Mouse (Mus musculus): ENCODE data around the gene Dnttip2. TPM values are rescaled to one million over a fixed set of nuclear protein-coding genes. Genes with fewer than 3 reads are reported as not detected.
"Not testable (repeated sequence)": the region's sequence is repeated elsewhere in the genome, so short reads cannot be mapped to it uniquely, and the experiment has no call there.

Gene Dnttip2
- polyA plus RNA-seq, 1 experiment from 2014 or later, result 93.6 TPM

DNA sequence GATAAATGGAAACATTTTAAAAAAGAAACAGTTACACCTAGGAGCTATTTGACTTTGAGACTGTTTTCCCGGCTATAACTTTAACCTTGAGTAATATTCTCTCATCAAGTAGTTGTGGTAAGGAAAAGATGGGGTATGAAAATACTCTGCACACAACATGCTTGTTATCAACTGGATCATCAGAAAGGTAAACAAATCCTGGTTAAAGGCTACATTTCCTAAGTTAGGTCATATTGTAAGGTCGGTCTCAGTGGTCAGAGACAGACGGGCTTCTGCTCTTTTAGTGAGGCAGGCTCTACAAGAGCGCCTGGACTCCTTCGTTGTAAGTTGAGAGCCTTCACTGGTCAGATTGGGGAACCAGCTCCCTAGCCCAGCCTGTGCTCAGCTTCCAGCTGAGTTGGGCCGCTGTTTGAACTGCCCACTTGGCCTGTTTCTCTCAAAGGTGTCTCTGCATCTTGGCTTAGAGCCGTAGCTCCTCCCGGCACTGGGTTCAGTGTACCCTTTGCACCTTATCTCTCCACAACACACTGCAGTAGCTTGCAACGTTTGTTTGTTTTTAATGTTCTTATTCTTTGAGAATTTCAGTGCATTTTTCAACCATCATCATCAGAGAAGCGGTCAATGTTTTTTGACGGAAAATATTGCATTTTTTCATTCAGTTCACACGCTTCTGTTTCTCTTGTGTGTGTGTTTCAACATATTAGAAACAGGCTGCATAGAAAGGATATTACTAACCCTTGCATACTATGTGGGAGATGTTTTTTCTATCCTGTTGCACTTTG is 27.0 kb upstream of the Dnttip2 start:
- TF ChIP-seq CTCF (IDR thresholded peaks at IDR 0.05), result no peak
- DNase-seq (ENCODE audit: low read depth, low spot score), result peak; percentile 4
- ChIA-PET CTCF (interaction anchor here (0.7 to 5.7 kb wide), 9 partner anchors 9 to 110 kb away, joined by 3 to 62 read pairs (median 10); no protein-coding TSS in a partner anchor), POLR2A (interaction anchor here (1.0 to 3.5 kb wide), 6 partner anchors 8 to 52 kb away, joined by 3 to 27 read pairs (median 6); no protein-coding TSS in a partner anchor)
- no peaks in the 10 kb centered on the region for H3K27me3 ChIP-seq
- ATAC-seq, result no peak
- in situ Hi-C loops (cut with MboI; ENCODE audit: low pct_unique_long_range_greater_than_20kb), result loop anchor here (5.0 kb wide), 2 partner anchors 45 to 360 kb away; no protein-coding TSS in a partner anchor

DNA sequence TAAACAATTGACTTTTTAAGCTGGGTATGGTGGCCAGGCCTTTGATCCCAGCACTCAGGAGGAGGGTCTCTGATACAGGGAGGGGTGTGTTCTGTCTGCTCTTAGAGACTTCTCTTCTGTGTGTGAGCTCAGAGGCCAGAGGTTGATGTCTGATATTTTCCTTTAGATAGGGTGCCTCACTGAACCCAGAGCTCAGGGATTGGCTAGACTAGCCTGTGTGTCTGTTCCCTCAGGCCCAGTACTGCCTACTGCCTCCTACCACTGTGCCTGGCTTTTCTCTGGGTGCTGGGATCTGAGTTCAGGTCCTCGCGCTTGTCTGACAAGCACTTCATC is 26.5 kb upstream of the Dnttip2 start:
- CTCF ChIA-PET, result interaction anchor here (0.7 to 5.7 kb wide), 8 partner anchors 8 to 110 kb away, joined by 3 to 62 read pairs (median 9); no protein-coding TSS in a partner anchor
- no peak for TF ChIP-seq CTCF (IDR thresholded peaks at IDR 0.05)
- POLR2A ChIA-PET, result interaction anchor here (1.4 to 3.5 kb wide), 3 partner anchors 41 to 51 kb away, joined by 5 to 27 read pairs (median 9); no protein-coding TSS in a partner anchor
- in situ Hi-C loops (cut with MboI; ENCODE audit: low pct_unique_long_range_greater_than_20kb), result loop anchor here (5.0 kb wide), 2 partner anchors 45 to 360 kb away; no protein-coding TSS in a partner anchor
- H3K27me3 ChIP-seq, result no peaks in the 10 kb centered on the region
- DNase-seq (ENCODE audit: low read depth, low spot score), result no peak
- no peak for ATAC-seq

DNA sequence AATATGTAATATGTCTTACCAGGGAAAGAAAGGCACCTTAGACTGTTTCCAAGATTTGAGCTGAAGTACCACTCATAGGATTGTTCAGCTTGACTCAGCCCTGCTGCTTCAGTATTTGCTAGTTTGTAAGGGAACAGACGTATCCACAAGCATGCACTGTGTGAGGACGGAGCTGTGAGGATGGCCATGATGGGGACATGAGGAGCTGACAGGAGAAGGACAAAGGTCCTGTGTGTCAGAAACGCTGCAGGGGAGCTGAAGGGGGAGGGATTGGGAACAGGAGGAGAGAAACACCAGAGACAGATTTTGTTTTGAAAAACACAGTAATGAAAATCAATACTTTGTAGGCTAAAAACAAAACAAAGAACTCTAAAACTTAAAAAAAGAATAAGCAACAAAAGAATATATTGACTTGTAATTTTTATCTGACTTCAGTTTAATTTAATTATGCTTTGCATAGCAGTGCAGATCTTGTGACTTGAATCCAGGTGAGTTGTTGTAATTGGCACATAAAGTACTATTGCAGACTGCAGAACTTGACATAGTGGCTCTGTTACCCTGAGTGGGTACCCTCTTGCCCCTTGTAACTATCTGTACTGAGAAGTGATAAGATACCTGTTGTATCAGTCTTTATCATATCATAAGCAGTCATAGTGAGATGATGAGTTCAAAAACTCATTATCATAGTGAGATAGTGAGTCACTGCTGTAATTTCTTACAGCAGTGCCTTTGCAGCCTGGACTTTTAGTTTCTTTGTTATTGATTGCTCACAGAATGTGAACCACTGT is 21.5 kb upstream of the Dnttip2 start:
- ChIA-PET CTCF (interaction anchor here (1.0 to 1.9 kb wide), 6 partner anchors 12 to 83 kb away, joined by 3 to 5 read pairs (median 4); no protein-coding TSS in a partner anchor), POLR2A (interaction anchor here (0.6 kb wide), 1 partner anchor 42 kb away, joined by 3 read pairs; no protein-coding TSS in a partner anchor)
- ATAC-seq (no peak), DNase-seq (ENCODE audit: low read depth, low spot score) (no peak)
- TF ChIP-seq CTCF (IDR thresholded peaks at IDR 0.05), result no peak
- in situ Hi-C loops (cut with MboI; ENCODE audit: low pct_unique_long_range_greater_than_20kb), result loop anchor here (25.0 kb wide), 1 partner anchor 90 kb away; no protein-coding TSS in a partner anchor
- no peaks in the 10 kb centered on the region for H3K27me3 ChIP-seq

DNA sequence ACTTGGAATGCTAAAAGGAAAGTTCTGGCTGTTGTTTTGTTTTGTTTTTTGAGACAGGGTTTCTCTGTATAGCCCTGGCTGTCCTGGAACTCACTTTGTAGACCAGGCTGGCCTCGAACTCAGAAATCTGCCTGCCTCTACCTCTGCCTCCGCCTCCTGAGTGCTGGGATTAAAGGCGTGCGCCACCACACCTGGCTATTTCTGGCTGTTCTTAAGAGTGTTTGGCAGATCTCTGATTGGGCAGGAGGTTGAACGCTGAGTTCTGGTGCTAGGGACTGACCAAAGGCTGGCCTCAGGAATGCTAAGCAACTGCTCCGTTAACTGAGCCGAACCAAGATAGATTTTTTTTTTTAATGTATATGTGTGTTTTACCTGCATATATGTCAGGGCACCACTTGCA is 20.1 kb upstream of the Dnttip2 start:
- in situ Hi-C loops (cut with MboI; ENCODE audit: low pct_unique_long_range_greater_than_20kb), result loop anchor here (25.0 kb wide), 1 partner anchor 92 kb away; no protein-coding TSS in a partner anchor
- DNase-seq (ENCODE audit: low read depth, low spot score); H3K27me3 ChIP-seq; ATAC-seq: not testable (repeated sequence)
- ChIA-PET CTCF (interaction anchor here (1.2 to 1.4 kb wide), 3 partner anchors 9 to 60 kb away, joined by 3 to 4 read pairs (median 4); no protein-coding TSS in a partner anchor), POLR2A (interaction anchor here (1.6 kb wide), 1 partner anchor 57 kb away, joined by 3 read pairs; no protein-coding TSS in a partner anchor)

- ChIA-PET POLR2A (interaction anchor here (0.8 kb wide), 1 partner anchor 72 kb away, joined by 3 read pairs; no protein-coding TSS in a partner anchor), CTCF (interaction anchor here (1.1 to 4.2 kb wide), 6 partner anchors 12 to 100 kb away, joined by 3 to 15 read pairs (median 6); no protein-coding TSS in a partner anchor)
- peak; percentile 73 for TF ChIP-seq CTCF (IDR thresholded peaks at IDR 0.05)
- in situ Hi-C loops (cut with MboI; ENCODE audit: low pct_unique_long_range_greater_than_20kb), result loop anchor here (25.0 kb wide), 1 partner anchor 108 kb away; no protein-coding TSS in a partner anchor
- ATAC-seq, result no peak
- no peak for DNase-seq (ENCODE audit: low read depth, low spot score)
- no peaks in the 10 kb centered on the region for H3K27me3 ChIP-seq
These were observed 4.2 kb upstream of the Dnttip2 start for GRCm38 (mm10) chr3:122269986-122270385.

DNA sequence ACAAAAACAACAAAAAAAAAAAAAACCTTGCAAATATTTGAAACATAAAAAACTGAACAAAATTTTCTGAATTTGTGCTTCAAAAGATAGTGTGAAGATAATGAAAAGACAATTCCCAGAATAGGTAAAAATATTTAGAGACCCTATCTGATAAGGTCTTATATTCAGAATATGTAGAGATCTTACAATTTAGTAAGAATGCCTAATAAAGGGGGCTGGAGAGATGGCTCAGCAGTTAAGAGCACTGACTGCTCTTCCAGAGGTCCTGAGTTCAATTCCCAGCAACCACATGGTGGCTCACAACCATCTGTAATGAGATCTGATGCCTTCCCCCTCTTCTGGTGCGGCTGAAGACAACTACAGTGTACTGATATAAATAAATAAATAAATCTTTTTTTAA is 1.6 kb upstream of the Dnttip2 start:
- DNase-seq (ENCODE audit: low read depth, low spot score); ATAC-seq; POLR2A ChIA-PET; H3K27me3 ChIP-seq: not testable (repeated sequence)
- in situ Hi-C loops (cut with MboI; ENCODE audit: low pct_unique_long_range_greater_than_20kb), result loop anchor here (25.0 kb wide), 1 partner anchor 110 kb away; no protein-coding TSS in a partner anchor
- CTCF ChIA-PET, result interaction anchor here (1.0 kb wide), 1 partner anchor 78 kb away, joined by 3 read pairs; no protein-coding TSS in a partner anchor

GRCm38 (mm10) chr3:122273407-122274240 is 564 bp upstream of the Dnttip2 start:
- no peak for ATAC-seq
- ChIA-PET CTCF (interaction anchor here (1.0 kb wide), 1 partner anchor 79 kb away, joined by 3 read pairs; no protein-coding TSS in a partner anchor), POLR2A (interaction anchor here (0.6 to 1.0 kb wide), 2 partner anchors 19 to 327 kb away, joined by 3 to 4 read pairs; no protein-coding TSS in a partner anchor)
- no peak for TF ChIP-seq CTCF (IDR thresholded peaks at IDR 0.05)
- in situ Hi-C loops (cut with MboI; ENCODE audit: low pct_unique_long_range_greater_than_20kb), result loop anchor here (25.0 kb wide), 1 partner anchor 111 kb away; no protein-coding TSS in a partner anchor
- H3K27me3 ChIP-seq, result no peaks in the 10 kb centered on the region
- DNase-seq (ENCODE audit: low read depth, low spot score), result no peak

DNA sequence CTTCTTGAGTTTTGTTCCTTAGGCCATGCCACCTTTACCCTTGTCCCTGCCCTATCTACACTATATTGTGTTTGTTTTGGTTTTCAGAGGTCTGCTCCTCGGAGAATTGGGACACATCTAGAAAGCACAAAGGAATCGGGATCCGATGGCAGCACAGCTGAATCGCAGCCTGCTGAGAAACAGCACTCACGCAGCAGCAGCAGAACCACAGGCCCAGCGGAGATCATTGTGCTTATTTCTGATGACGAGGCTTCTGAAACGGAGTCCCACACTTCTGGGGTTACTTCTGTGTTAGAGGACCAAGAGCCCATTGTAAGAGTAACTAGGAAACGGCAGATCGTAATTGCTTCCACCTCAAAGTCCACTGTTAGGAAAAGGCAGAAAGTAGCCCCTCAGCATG is 923 bp downstream of the Dnttip2 start:
- ATAC-seq, result no peak
- TF ChIP-seq CTCF (IDR thresholded peaks at IDR 0.05), result no peak
- ChIA-PET CTCF (no interaction called here), POLR2A (no interaction called here)
- no peak for DNase-seq (ENCODE audit: low read depth, low spot score)
- no peaks in the 10 kb centered on the region for H3K27me3 ChIP-seq
- in situ Hi-C loops (cut with MboI; ENCODE audit: low pct_unique_long_range_greater_than_20kb), result no loop called here

- no peak for ATAC-seq
- DNase-seq (ENCODE audit: low read depth, low spot score), result no peak
- in situ Hi-C loops (cut with MboI; ENCODE audit: low pct_unique_long_range_greater_than_20kb), result no loop called here
- POLR2A ChIA-PET, result no interaction called here
- no peaks in the 10 kb centered on the region for H3K27me3 ChIP-seq
- TF ChIP-seq CTCF (IDR thresholded peaks at IDR 0.05), result no peak
- CTCF ChIA-PET, result interaction anchor here (1.2 kb wide), 1 partner anchor 121 kb away, joined by 3 read pairs; no protein-coding TSS in a partner anchor
These were observed 13.0 kb downstream of the Dnttip2 start for GRCm38 (mm10) chr3:122287195-122287594.

Data from Patski (cell line).